Mouse (Mus musculus): ENCODE measurements around the gene Mxi1.

DNA sequence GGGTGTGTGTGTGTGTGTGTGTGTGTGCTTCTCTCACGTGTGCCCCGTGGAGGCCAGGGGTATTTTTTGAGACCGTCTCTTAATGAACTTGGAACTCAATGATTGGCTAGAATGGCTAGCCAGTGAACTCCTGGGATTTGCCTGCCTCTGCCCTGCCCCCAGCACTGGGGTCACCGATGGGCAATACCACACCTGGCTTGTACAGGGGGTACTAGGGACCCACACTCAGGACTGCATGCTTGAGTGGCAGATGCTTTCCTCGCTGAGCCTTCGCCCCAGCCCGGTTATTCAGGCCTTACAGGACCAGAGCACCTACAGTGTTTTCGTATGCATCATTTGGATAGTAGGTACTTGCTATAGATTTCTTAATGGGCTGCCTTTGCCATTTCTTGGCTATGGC, 5.8 kb downstream of the Mxi1 start:
- TF ChIP-seq CTCF (IDR thresholded peaks at IDR 0.05 in 2 of 3, conservative IDR thresholded peaks at IDR 0.05 in 1 of 3; ENCODE audit: control insufficient read depth in 1 of 3, insufficient read depth in 1 of 3, low read depth in 2 of 3, low read length in 3 of 3, poor library complexity in 1 of 3, severe bottlenecking in 1 of 3) = no peak
- TF ChIP-seq POLR2A (IDR thresholded peaks at IDR 0.05; ENCODE audit: control insufficient read depth in 1 of 2, insufficient read depth in 1 of 2, low read depth in 1 of 2, low read length in 2 of 2, poor library complexity in 1 of 2) = no peak
